Mouse (Mus musculus) activated CD4-positive, CD25-positive, alpha-beta regulatory T cell, adult 4 months (primary cell): ENCODE measurements around the gene Alk. TPM values are rescaled to one million over a fixed set of nuclear protein-coding genes. Genes with fewer than 3 reads are reported as not detected.
A peak's percentile ranks its signal among the peaks of the same experiment; 100 is the strongest.

Source experiments
- ATAC-seq: one replicate; pipeline ENCODE4 v1.8.0; 2017
- polyA plus RNA-seq, 2 experiments: library from polyadenylated mRNA; unstranded; fragments of 100-300 nt; shearing (Covaris generic); gene quantifications; one replicate each; pipeline ENCODE4 v1.2.1; 2017

Alk gene
- polyA plus RNA-seq, 2 experiments from 2014 or later = 0.34 TPM; not detected in 1

- no peak for ATAC-seq
Observed at GRCm38 (mm10) chr17:72017329-72017728, 587.1 kb downstream of the Alk start.

DNA sequence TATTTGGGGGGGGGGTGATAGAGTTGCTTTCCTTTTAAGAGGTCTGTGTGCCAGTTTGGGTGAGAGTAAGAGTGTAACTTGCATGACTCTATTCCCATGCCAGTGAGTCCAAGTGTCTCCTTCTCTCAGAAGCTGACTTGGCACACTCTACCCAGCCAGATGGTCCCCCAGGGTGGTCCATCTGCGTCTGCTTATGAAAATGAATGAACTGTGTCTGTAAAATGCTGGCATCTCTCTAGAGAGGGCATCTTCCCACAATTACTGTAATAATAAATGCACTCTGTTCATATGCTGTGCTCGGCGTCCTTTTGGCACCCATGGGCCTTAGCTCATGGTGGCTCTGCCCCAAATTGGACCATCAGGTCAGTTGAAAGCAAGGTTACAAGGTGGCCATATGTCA, 589.2 kb downstream of the Alk start:
- no peak for ATAC-seq

DNA sequence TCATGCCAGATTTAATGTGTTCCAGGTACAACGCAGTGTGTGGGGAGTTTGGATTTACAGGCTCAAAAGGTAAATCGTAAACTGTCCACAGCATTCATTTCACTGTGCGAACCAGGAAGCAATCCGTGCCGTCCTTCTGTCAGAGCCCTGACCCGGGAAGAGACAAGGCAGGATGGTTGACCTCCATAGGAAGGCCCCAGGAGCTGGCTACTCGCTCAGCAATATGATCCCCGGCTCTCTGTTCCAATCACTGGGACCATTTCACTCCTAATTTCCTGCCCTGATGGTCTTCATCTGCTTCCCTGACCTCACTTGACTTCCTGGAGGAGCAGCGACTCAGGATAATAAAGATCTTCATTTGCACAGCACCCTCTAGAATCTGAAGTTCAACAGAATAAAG, 591.7 kb downstream of the Alk start:
- no peak for ATAC-seq

GRCm38 (mm10) chr17:72009836-72010235, 594.6 kb downstream of the Alk start:
- no peak for ATAC-seq

DNA sequence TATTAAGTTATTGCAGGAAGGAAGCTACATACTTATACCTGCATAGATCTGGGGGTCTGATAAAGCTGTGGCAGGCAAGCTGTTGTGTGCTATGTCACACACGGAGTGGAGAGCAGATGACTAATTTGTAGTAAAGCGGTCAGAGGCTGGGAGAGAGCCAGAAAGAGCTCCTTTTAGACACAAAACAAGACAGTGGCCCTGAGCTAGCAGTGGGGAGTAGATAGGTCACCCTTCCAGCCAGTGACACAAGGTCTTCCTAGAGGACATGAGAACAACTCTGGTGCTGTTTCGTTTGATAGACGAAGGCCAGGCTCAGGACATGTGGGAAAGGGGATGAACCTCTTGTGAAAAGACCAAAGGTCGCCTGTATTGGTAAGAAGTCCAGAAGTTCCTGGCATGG, 596.0 kb downstream of the Alk start:
- no peak for ATAC-seq

DNA sequence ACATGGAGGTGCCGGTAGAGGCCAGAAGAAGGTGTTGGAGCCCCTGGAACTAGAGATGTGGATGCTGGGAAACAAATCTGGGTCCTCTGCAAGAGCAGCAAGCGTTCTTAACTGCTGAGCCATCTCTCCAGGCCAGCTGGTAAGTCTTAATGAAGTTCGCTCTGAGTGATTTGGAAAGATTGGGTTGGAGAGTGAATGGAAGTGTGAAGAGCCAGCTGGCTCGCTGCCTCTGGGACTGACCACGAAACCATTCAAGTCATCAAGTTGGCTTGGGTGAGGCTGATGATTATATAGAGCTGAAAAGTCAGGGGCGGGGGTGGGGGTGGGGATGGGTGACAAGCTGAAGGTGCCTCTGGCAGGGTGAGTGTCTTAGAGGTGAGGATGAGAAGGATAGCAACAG, 599.1 kb downstream of the Alk start:
- ATAC-seq = no peak

DNA sequence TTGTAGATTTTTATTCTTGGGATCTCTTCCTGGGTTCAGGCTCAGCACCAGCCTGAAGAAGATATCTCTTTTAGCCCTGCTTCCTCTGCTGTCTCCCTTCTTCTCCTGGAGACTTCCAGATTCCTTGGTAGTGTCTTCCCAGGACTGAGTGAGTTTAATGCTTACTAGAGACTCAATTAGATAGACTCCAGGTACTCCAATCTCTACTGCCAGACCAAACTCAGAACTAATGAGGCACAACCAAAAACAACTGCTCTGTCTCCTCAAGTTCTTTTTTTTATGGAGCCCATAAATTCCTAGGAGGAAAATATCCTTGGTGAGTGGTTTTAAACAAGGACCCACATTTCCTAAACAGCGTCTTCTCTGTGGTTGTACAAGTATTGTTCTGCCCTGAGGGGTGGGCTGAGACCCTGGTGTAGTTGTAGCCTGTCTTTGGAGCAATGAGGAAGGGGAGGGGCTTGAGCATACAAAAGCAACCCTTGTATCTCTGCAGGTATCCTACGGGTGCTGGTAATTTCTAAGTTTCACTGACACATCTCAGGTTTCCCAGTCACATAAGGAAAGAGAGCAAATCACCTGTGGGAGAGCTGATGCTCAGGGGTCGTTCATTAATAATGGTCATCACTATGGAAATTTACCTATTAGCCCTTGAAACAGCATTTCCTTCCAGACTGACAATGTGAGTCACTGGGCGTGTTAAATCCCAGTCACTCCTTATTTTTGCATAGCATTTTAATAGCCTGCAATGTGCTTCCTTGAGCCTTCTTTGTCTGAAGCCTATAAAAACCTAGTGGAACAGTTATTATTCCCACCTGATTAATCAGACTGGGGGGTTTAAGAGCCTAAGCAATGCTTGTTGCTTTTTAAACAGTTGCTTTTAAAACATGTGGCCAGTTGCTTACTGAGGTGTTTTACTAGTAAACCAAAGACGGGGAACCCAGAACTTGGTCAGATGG, 604.6 kb downstream of the Alk start:
- ATAC-seq = no peak

DNA sequence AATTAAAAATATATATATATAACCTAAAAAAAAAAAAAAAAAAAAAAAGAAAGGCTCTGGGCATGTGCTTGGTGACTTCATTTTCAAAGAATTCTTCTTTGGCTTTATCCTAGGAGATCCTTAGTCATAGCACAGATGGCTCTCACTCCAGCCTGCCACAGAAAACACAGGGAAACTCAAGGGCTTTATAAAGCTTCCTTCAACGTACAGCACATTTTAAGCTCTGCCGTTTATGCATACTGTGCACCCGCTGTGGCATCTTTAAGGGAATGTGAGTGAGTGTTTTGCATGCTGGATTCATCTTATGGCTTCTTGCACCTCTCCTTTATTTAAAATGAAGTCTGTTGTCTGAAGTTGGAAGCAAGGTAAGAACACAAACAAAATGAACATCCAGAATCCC, 606.7 kb downstream of the Alk start:
- no peak for ATAC-seq

DNA sequence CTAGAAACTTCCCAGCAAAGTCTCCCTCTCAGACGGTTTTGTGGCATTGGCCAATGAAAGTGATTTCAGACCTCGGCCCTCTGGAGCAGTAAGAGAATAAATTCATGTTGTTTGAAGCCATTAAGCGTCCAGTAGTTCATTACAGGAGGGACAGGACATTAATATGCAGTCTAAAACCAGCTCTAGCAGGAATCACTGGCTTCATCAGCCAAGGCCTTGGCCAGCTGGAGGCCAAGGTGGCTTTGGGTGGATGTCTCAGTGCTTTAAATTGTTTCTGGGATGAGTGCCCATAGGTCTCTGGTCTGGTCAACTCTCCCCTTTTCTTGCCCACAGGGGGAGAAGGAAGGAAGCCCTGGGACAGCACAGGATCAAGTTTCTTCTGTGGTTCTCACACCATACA, 608.9 kb downstream of the Alk start:
- no peak for ATAC-seq

GRCm38 (mm10) chr17:71994144-71994543, 610.3 kb downstream of the Alk start:
- no peak for ATAC-seq

GRCm38 (mm10) chr17:71993011-71993410, 611.4 kb downstream of the Alk start:
- ATAC-seq = no peak

DNA sequence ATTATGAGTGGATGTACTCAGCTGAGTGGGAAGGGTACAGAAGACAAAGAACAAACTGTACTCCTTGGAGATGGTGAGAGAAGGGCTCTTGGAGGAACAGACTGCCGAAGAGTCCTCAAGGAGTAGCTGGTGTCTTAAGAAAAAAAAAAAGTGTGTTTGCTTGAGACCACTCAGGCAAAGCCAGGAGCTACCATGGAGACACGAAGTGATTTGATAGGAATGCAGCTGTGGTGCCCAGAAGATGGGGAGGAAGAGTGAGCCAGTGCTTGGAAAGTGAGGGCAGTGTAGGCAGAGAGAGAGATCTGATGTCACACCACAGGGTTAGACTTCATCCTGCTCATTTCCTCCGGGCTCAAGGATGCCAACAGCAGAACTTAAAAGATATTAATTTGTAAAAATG, 613.2 kb downstream of the Alk start:
- ATAC-seq = no peak

DNA sequence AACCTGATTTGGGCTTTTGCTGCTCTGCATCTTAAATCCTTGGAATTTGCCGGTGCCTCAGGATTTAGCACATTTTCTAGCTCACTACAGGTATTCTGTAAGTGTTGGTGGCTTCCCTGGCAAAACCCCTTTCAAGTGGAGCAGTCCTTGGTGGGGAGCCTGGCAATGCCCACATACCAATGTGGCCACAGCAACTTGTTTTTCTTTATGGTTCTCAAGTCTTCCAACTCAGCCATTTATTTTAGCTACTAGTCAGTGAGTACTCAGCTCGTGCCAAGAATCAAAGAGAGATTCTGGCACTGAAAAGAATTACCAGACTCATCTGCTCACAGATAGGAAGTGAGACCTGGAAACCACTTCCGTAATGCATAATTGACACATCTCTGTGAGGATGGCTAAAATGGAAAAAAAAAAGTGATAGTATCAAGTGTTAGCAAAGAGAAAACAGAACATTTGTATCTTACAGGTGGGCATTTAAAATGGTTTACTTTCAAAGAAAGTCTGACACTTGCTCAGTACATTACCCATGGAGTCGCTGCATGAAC, 614.2 kb downstream of the Alk start:
- ATAC-seq = peak; percentile 49

- ATAC-seq = no peak
Observed at GRCm38 (mm10) chr17:71988736-71989569, 615.5 kb downstream of the Alk start.

- ATAC-seq = no peak
Observed at GRCm38 (mm10) chr17:71986998-71987397, 617.4 kb downstream of the Alk start.

- no peak for ATAC-seq
Observed at GRCm38 (mm10) chr17:71986456-71986855, 618.0 kb downstream of the Alk start.

DNA sequence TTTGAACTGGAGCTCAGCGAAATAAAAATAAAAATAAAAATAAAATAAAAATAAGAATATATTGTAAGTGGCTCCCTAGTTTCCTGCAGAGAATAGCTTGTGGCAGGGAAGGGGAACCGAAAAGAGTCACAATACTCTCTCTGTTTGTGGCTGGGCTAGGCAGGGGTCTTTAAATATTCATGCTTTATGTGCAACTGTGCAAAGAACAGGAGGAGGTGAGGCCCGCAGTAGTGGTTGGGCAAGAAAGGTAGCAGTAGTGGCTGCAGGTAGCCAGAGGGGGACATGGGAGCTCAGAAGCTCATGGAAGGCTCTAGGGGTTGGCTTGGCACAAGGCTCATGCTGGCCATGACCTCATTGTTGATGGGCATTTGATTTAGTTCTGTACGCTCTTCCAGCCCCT, 623.2 kb downstream of the Alk start:
- no peak for ATAC-seq

- ATAC-seq = no peak
Observed at GRCm38 (mm10) chr17:71980518-71981145, 623.8 kb downstream of the Alk start.

DNA sequence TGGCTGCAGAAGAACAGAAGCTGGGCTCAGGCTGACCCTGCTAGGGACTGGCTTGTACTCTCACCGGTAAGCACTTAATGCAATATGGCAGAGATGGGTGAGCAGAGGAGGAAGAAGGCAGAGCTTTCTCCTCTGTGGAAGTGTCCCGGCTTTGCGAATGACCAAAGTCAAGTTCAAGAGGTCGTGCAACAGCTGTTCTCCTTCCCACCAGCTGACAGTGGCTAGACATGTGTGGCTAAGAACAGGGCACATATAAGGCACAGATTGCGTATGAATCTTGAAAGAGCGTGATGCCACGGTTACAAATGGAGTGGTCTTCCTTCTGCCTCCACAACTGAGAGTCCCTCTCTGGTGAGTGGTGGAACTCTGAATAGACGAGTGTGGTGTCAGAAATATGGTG, 625.3 kb downstream of the Alk start:
- ATAC-seq = no peak

- no peak for ATAC-seq
Observed at GRCm38 (mm10) chr17:71976661-71977060, 627.8 kb downstream of the Alk start.

GRCm38 (mm10) chr17:71973704-71974103, 630.7 kb downstream of the Alk start:
- ATAC-seq = no peak

DNA sequence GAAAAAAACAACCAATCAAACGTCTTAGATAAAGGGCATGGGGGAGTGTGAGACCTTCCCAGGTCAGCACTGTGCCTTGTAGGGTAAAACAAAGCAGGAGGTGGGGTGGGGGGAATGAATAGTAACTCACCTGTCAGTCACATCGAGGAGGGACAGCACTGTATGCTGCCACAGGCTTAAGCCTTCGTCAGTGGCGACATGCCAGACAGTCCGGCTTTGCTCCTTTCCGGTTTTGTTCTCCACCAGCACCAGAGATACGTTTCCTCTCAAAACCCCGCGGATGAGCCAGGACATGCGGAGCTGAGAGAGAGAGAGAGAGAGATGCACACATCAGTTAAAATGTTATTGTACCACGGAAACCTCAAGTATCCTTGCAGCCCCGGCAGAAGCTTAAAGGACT, 637.1 kb downstream of the Alk start:
- ATAC-seq = no peak
